Mouse (Mus musculus) kidney, postnatal 0 days (tissue): ENCODE measurements around the gene Lrig1. TPM values are rescaled to one million over a fixed set of nuclear protein-coding genes. Genes with fewer than 3 reads are reported as not detected.
A peak's percentile ranks its signal among the peaks of the same experiment; 100 is the strongest.

ENCODE experiments used
- ATAC-seq: fragments of 200-750 bp; cut with Nextera tagmentation; replicated peaks from 2 replicates; pipeline ENCODE4 v1.8.0; 2017; ENCODE audit warnings: low read depth, moderate number of reproducible peaks, moderate TSS enrichment, moderate library complexity; ENCODE audit not compliant: low FRiP score
- DNase-seq: peaks from one replicate; pipeline ENCODE4 v3.0.0-alpha.2; 2016; ENCODE audit warnings: low spot score
- H3K27ac ChIP-seq: fragments of 300-500 bp; sonication (generic); 2 replicates; pipeline ENCODE4 v1.5.1; 2014; ENCODE audit warnings: mild to moderate bottlenecking
- H3K27me3 ChIP-seq: fragments of 300-500 bp; sonication (generic); 2 replicates; pipeline ENCODE4 v1.6.1; 2014; ENCODE audit warnings: low read length, mixed read lengths; ENCODE audit not compliant: insufficient read depth
- H3K36me3 ChIP-seq: fragments of 300-500 bp; sonication (generic); 2 replicates; pipeline ENCODE4 v1.6.1; 2014; ENCODE audit warnings: low read length, mixed read lengths; ENCODE audit not compliant: insufficient read depth
- H3K4me1 ChIP-seq: fragments of 300-500 bp; sonication (generic); replicated peaks from 2 replicates; pipeline ENCODE4 v1.6.1; 2014; ENCODE audit warnings: antibody characterized with exemption, low read length, mixed read lengths; ENCODE audit not compliant: insufficient read depth
- H3K4me2 ChIP-seq: fragments of 300-500 bp; sonication (generic); 2 replicates; pipeline ENCODE4 v1.6.1; 2014; ENCODE audit warnings: mild to moderate bottlenecking, low read length, moderate library complexity, mixed read lengths
- H3K4me3 ChIP-seq: fragments of 300-500 bp; sonication (generic); replicated peaks from 2 replicates; pipeline ENCODE4 v1.5.1; 2014; ENCODE audit warnings: low read depth, low read length
- H3K9ac ChIP-seq: fragments of 300-500 bp; sonication (generic); 2 replicates; pipeline ENCODE4 v1.6.1; 2014; ENCODE audit warnings: low read depth, low read length
- H3K9me3 ChIP-seq: fragments of 300-500 bp; sonication (generic); replicated peaks from 2 replicates; pipeline ENCODE4 v1.6.1; 2016; ENCODE audit warnings: low read length, inconsistent platforms, mixed read lengths
- CTCF ChIP-seq: IDR thresholded peaks from 2 replicates; pipeline ENCODE4 v1.5.1; 2016; ENCODE audit warnings: antibody characterized with exemption, low read depth, mild to moderate bottlenecking, moderate library complexity
- WGBS: fragments of 180-500 bp; shearing (Covaris S2); extraction: QIAGEN DNeasy Blood & Tissue Kit; methylation state at CpG from one replicate; pipeline ENCODE4 v1.1.7; 2014; 5-methylcytosine and 5-hydroxymethylcytosine counted together
- polyA plus RNA-seq: library from polyadenylated mRNA; unstranded; fragments of >200 nt; fragmentation: Nextera tagmentation; extraction: Ambion mirVana; gene quantifications from 2 replicates; pipeline ENCODE4 v1.2.1, GENCODE M21; 2015

The Lrig1 gene
- polyA plus RNA-seq, 1 experiment from 2014 or later: 8.3 TPM

- Histone ChIP-seq H3K27me3 (no peaks in the 10 kb centered on the region), H3K4me3 (no peak overlapping the region), H3K27ac (no peak overlapping the region), H3K36me3 (peaks cover 13% of the 10 kb centered on the region; the same call in 1 of the 2 replicates), H3K9ac (no peak overlapping the region), H3K4me1 (no peaks in the 10 kb centered on the region), H3K9me3 (no peaks in the 10 kb centered on the region), H3K4me2 (no peak overlapping the region)
- TF ChIP-seq CTCF: no peak
- DNase-seq (peak; percentile 45), ATAC-seq (no peak)
- WGBS: 36% methylated on average over 5 of the region's 5 CpGs
These were observed 74.1 kb downstream of the Lrig1 start for GRCm38 (mm10) chr6:94625896-94626295.

DNA sequence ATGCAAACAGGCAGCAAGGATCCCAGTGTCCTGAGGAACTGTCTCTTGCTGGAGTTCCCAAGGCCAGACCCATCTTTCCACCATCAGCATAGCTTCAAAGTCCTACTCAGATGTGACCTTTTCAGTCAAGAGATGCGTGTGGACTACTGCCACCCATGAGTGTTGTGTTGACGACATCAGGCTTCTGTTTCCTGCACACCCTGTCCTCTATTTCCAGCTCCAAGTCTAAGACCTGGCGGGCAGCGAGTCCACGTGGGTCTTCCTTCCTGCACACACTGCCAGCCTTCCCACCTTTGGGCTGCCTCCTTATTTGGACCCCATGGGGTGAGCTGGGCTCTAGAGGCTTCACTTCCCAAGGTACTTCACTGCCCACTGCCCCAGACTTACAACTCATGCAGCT lies 75.4 kb downstream of the Lrig1 start:
- TF ChIP-seq CTCF: no peak

DNA sequence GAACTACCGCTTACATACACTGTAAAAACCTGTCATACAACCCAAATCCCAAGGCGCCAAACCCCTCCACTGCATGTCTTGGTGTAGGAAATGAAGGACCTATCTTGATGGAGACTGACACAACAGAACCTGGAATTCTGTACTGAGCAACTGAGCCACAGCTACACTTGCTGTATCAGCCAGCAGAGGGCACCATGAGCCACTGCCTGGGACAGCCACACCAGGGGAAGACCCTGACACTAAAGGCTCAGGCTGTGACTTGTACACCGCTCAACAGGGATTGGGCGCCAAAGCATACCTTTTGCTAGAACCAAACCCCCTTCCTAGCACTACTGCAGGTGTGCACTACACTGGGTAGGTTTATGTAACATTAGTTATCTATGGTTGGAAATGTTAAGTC lies 77.0 kb downstream of the Lrig1 start:
- Histone ChIP-seq H3K9me3 (no peaks in the 10 kb centered on the region), H3K27me3 (no peaks in the 10 kb centered on the region), H3K4me2 (no peak overlapping the region), H3K4me1 (no peaks in the 10 kb centered on the region), H3K4me3 (no peak overlapping the region), H3K36me3 (peaks cover 15% of the 10 kb centered on the region; the same call in 1 of the 2 replicates), H3K9ac (no peak overlapping the region), H3K27ac (no peak overlapping the region)
- 80% methylated on average over 4 of the region's 4 CpGs for WGBS
- TF ChIP-seq CTCF: peak; percentile 93
- DNase-seq: peak; percentile 83
- 0 out of 2 replicates have a peak, but pooled peaks have one; percentile 43 for ATAC-seq

More for the DNA sequence above, 75.4 kb downstream of the Lrig1 start:
- Histone ChIP-seq H3K27me3 (no peaks in the 10 kb centered on the region), H3K4me1 (no peaks in the 10 kb centered on the region), H3K9ac (no peak overlapping the region), H3K36me3 (peaks cover 13% of the 10 kb centered on the region; the same call in 1 of the 2 replicates), H3K4me2 (no peak overlapping the region), H3K4me3 (no peak overlapping the region), H3K27ac (no peak overlapping the region), H3K9me3 (no peaks in the 10 kb centered on the region)
- DNase-seq (no peak), ATAC-seq (no peak)
- WGBS: 92% methylated on average over 5 of the region's 5 CpGs

- Histone ChIP-seq H3K36me3 (peaks cover 23% of the 10 kb centered on the region; the same call in 1 of the 2 replicates), H3K4me2 (no peak overlapping the region), H3K27ac (no peak overlapping the region), H3K9me3 (no peaks in the 10 kb centered on the region), H3K4me3 (no peak overlapping the region), H3K9ac (no peak overlapping the region), H3K4me1 (no peaks in the 10 kb centered on the region), H3K27me3 (no peaks in the 10 kb centered on the region)
- TF ChIP-seq CTCF: no peak
- 78% methylated on average over 9 of the region's 9 CpGs for WGBS
- ATAC-seq (no peak), DNase-seq (no peak)
These were observed 79.1 kb downstream of the Lrig1 start for GRCm38 (mm10) chr6:94620801-94621301.

GRCm38 (mm10) chr6:94620287-94620686 lies 79.7 kb downstream of the Lrig1 start:
- Histone ChIP-seq H3K4me1 (no peaks in the 10 kb centered on the region), H3K9ac (no peak overlapping the region), H3K4me3 (no peak overlapping the region), H3K27me3 (no peaks in the 10 kb centered on the region), H3K4me2 (no peak overlapping the region), H3K27ac (no peak overlapping the region), H3K36me3 (peaks cover 23% of the 10 kb centered on the region; the same call in 1 of the 2 replicates), H3K9me3 (no peaks in the 10 kb centered on the region)
- TF ChIP-seq CTCF: no peak
- ATAC-seq (no peak), DNase-seq (no peak)
- WGBS: 86% methylated on average over 6 of the region's 6 CpGs

GRCm38 (mm10) chr6:94618671-94619070 lies 81.3 kb downstream of the Lrig1 start:
- no peak for ATAC-seq
- Histone ChIP-seq H3K27ac (no peak overlapping the region), H3K9ac (no peak overlapping the region), H3K9me3 (no peaks in the 10 kb centered on the region), H3K4me3 (no peak overlapping the region), H3K4me2 (no peak overlapping the region), H3K27me3 (no peaks in the 10 kb centered on the region), H3K4me1 (0 out of 2 replicates have a peak, but pooled peaks cover 3% of the 10 kb centered on the region), H3K36me3 (peaks cover 23% of the 10 kb centered on the region; the same call in 1 of the 2 replicates)
- no peak for TF ChIP-seq CTCF
- 74% methylated on average over 5 of the region's 5 CpGs for WGBS
- no peak for DNase-seq

DNA sequence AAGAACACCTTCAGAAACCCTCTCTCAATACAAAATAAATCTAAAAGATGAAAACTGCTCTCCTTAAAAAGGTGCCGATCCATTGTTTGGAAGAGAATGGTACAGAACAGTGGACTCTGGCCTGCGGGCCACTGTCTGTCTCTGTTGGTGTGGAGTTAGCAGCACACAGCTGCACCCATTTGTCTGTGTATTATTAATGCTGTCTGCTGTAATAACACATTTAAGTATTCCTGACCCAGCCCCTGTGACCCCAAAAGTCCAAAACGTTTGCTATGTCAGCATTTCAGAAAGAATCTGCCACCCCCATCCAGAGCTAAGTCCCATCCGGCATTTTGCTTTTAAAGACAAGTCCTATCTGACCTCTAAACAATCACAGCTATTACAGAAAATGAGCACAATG lies 84.0 kb downstream of the Lrig1 start:
- no peak for DNase-seq
- Histone ChIP-seq H3K9me3 (no peaks in the 10 kb centered on the region), H3K9ac (no peak overlapping the region), H3K36me3 (peaks cover 18% of the 10 kb centered on the region), H3K27me3 (no peaks in the 10 kb centered on the region), H3K27ac (no peak overlapping the region), H3K4me1 (0 out of 2 replicates have a peak, but pooled peaks cover 3% of the 10 kb centered on the region), H3K4me3 (no peak overlapping the region), H3K4me2 (no peak overlapping the region)
- ATAC-seq: no peak
- WGBS: 63% methylated on average over 4 of the region's 4 CpGs
- TF ChIP-seq CTCF: no peak
